Mouse (Mus musculus): ENCODE data around the gene Tmc3. TPM values are rescaled to one million over a fixed set of nuclear protein-coding genes. Genes with fewer than 3 reads are reported as not detected.

Gene Tmc3
- 0.04 and 0.11 TPM in 2 replicates for polyA plus RNA-seq (2021; fragmentation: Nextera tagmentation)
- long read RNA-seq, experiment 1, result 0 reads
- long read RNA-seq, experiment 2, result 0 reads

DNA sequence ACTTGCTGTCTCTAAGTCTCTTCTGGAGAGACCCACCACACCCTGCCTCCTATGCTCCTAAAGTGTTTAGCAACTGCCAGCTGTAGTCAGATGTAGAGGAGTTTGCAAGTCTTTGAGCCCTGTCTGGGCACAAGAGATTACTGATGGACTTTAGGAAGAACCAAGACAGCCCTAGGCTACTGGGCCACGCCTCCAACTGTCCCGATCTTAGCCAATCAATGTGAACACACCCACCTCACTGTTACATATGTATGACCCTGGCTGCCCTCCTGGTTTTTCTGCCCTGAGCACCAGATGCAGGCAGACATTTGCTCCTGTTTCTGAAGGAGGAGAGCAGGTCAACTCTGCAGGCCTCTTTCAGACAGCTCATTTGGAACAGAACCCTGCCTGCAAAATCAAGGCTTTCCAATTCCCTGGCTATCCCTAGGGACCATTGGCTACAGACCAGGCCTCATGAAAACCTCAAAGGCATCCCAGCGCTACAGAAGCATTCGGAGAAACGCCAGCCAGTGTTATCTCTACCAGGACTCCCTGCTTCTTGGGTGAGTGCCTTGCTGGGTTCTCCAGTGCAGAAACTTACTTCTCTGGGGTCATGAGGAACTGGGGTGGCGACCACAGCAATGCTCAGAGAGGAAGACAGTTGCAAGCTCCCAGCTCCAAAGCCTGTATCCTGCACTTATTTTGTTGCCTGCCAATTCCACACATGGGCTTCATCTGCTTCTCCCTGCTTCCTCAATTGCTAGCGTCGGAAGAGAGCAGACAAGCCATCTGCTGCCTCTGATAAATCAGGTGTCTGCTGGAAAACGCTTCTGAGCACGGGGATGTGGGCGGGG, at the start of gene Tmc3:
Gene Tmc3, plus strand, starts transcription at position 289 of the 833 bp plus-strand sequence.

GRCm38 (mm10) chr7:83631828-83632681, 47.3 kb downstream of the Tmc3 start, which contains the start of gene Stard5:
Gene Stard5 (plus strand): TSS chr7:83631959.

Other genes with a start within 250 kb of the Tmc3 start
- gene Stard5, start 47.0 kb downstream of the Tmc3 start, polyA plus RNA-seq (2021; fragmentation: Nextera tagmentation), result 7.0 and 9.9 TPM in 2 replicates
- gene Il16, start 160.8 kb downstream of the Tmc3 start, polyA plus RNA-seq (2021; fragmentation: Nextera tagmentation), result 9.3 and 13.6 TPM in 2 replicates
- 3.4 and 5.4 TPM in 2 replicates for gene Cfap161, start 210.0 kb downstream of the Tmc3 start, polyA plus RNA-seq (2021; fragmentation: Nextera tagmentation)